Mouse (Mus musculus) adrenal gland (tissue): ENCODE measurements around the gene Lefty2.
"Not testable (repeated sequence)": the region's sequence is repeated elsewhere in the genome, so short reads cannot be mapped to it uniquely, and the experiment has no call there.

ENCODE experiments used
- intact Hi-C: fragments of 180-260 bp; cut with DNase I; formaldehyde crosslinking; loops from one replicate; pipeline ENCODE4 v1.15.1; 2025

Gene Lefty2

GRCm38 (mm10) chr1:180931106-180931505, 38.2 kb downstream of the Lefty2 start:
- intact Hi-C loops: no loop called here

DNA sequence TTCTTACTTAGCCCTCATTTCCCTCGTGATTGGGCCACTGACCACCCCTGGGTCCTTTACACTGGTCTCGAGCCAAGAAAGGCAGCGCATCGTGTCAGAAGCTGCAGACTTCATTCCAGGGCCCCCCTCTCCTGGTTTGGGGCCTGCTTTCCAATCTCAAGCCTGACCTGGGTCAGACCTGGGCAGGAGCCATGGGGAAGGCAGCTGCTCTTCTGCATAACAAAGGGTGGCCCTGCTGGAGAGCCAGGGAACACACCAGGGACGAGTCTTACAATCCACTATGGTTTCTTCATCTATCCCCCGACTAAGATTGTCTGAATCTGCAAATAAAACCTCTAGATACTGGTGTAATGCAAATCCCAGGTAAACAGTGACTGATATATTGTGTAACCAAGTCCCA, 40.8 kb downstream of the Lefty2 start:
- intact Hi-C loops: no loop called here

- intact Hi-C loops: no loop called here
Observed at GRCm38 (mm10) chr1:180934467-180935419, 41.8 kb downstream of the Lefty2 start, which contains the start of gene Lefty1. Gene Lefty1 (plus strand): TSS chr1:180935022.

DNA sequence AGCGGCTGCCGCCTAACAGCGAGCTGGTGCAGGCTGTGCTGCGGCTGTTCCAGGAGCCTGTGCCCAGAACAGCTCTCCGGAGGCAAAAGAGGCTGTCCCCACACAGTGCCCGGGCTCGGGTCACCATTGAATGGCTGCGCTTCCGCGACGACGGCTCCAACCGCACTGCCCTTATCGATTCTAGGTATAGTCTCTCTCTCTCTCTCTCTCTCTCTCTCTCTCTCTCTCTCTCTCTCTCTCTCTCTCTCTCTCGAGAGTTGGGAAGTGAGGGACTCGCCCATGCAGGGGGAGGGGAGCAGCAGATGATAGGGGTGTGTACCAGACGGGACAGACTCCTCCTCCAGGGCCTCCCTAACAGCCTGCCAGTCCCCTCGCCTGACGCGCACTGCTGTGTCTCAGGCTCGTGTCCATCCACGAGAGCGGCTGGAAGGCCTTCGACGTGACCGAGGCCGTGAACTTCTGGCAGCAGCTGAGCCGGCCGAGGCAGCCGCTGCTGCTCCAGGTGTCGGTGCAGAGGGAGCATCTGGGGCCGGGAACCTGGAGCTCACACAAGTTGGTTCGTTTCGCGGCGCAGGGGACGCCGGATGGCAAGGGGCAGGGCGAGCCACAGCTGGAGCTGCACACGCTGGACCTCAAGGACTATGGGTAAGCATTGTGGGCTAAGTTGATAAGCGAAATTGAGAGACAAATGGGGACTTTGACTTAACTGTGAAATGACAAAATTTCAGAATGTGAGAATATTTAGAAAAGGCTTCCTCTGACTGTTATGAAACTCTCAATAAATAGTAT, 43.9 kb downstream of the Lefty2 start:
- intact Hi-C loops: not testable (repeated sequence)

DNA sequence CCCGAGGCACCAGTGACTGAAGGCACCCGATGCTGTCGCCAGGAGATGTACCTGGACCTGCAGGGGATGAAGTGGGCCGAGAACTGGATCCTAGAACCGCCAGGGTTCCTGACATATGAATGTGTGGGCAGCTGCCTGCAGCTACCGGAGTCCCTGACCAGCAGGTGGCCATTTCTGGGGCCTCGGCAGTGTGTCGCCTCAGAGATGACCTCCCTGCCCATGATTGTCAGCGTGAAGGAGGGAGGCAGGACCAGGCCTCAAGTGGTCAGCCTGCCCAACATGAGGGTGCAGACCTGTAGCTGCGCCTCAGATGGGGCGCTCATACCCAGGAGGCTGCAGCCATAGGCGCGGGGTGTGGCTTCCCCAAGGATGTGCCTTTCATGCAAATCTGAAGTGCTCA, 44.7 kb downstream of the Lefty2 start:
- intact Hi-C loops: not testable (repeated sequence)

GRCm38 (mm10) chr1:180938781-180939180, 45.9 kb downstream of the Lefty2 start:
- intact Hi-C loops: not testable (repeated sequence)

DNA sequence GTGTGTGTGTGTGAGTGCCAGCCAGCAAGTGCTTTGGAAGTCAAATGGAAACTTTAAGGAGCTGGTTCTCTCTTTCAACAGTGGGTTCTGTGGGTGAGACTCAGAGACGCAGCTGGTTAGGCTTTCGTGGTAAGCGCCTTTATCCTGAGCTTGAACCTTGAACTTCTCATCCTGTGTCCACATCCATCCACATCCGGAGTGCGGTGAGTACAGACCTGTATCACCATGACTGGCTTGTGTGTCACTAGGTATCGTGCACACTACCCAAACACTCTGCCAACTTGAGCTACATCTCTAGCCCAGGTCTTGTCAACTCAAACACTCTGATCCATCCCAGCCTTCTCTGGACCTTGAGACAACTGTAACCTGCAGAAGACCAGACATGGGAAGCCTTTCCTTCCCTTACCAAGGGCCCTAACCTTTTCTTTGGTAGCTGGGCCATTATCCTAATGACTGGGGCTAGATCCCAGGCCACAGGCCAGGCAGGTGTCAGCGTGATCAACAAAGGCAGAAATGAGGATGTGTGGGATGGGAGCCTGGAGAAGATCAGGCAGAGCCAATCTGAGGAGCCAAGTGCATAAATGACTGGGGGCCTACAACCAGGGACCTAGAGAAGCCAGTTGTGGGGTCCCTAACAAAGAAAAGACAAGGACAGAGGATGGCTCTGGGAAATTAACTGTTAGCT, 48.0 kb downstream of the Lefty2 start:
- intact Hi-C loops: no loop called here

DNA sequence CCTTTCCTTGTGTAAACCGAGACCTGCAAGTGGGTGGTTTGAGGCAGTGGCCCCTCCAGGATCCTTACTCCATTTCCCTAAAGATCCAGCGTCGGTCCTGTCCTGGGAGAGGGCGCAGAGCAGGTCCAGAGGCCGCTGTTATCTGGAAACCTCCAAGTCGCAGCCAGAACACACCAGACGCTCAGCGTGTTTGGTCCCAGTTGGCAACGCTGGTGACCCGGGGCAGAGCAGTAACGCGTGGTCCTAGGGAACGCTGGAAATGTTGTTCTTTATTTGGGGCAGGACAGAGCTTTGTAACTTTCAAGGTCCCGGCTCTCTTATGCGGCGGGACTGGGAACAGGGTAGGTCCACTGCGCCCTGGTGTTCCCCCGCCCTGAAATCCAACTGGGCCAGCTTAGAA, 48.8 kb downstream of the Lefty2 start:
- intact Hi-C loops: no loop called here

DNA sequence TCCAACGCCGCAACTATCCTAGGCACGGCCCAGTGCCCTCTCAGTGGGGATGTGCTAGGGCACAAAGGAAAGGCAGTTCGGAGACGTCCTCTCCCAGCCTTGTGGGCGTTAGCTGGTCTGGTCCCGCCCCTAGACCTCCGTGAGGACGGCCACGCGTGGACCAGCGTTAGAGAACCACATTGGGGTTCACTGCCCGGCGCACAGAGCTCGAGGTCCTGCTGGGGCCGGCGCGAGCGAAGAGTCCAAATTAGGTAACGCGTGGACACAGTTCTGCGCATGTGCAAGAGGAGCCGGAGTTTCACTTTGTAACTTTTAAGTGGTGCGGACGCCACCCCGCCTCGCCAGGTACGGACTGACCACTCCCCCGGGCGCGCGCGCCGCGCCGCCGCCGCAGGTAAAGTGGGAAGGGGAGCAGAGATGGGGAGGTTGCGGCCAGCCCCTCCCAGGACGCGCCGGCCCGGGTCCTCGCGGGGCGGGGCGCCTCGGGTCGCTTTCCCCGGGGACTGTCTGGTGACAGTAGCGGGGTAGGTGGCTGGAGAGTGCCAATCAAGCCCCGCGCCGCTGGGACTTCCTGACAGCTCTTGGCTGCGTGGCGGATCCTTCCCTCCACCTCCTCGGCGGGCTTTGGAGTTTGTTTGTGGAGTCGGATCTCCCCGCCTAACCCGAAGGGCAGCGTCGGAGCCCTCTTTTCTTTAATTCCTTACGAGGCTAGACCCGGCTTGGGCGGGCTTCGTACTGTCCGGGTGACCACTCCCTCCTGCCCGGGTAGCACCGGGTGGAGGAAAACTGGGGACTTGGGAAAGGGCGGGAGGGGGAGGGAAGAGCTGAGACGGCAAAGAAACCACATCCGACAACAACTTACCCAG, 49.5 kb downstream of the Lefty2 start, which contains the start of gene Tmem63a:
Gene Tmem63a, plus strand, starts transcription at position 179 of the 866 bp plus-strand sequence.
- intact Hi-C loops: no loop called here

DNA sequence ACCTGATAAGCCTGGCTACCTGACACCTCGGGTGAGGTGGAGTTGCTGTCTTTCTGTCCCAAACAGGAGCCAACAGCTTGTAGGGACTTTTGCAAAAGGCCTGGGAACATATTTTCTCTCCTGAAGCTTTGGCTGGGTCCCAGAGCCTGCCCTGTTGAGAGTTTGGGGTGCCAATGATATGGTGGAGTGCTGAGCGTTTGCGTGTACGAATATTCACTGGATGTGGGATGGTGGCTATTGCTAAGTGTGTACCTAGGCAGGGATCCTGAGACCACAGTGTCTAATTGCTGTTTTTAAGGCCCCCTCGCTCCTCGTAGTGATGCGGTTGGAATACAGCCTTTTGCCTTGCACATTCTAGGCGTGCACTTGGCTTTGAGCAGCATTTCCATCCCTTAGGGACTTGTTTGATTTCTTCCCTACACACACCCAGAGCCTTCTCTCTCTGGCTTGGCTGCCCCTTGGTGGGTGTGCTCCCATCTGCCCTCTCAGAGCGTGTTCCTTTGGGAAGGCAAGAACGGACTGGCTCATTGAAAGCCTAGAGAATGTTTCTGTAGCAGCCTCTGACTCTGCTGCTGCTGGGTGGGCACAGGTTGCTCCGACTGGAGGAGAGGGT, 50.2 kb downstream of the Lefty2 start:
- intact Hi-C loops: no loop called here

DNA sequence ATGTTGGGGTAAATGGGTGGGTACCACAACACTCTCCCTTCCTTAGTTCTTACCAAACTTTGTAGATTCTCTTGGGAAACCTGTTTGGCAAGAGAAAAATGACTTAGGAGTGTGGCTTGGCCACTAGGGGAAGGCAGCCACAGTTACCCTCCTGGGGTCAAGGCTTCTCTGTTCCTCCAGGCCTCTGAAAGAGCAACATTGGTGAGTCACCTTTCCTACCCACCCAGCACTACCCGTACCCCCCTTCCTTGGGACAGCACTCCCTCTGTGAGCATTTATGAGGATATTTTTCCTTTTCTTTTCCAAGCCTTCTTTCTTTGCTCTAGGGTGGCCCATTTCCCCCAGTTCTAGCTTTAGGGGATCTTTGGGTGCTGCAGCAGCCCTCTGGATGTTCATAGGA, 51.0 kb downstream of the Lefty2 start:
- intact Hi-C loops: no loop called here

DNA sequence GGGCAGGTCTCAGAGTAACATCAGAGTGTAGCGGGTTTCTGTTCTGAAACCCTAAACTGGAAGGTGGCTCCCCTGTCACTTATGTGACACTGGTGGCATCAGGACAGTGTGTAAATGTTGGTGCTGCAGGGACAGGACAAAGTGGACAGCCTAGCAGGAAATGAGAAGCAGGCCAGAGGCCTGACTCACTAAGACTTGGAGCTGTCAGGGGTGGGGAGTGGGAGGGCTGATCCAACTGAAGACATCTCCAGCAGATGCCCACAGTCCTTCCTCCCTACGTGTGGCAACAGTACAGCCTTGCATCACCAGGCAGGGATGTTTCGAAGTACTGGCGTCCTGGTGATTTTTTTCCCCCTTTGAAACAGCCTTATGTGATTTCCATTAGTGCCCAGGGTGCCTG, 51.6 kb downstream of the Lefty2 start:
- intact Hi-C loops: no loop called here

DNA sequence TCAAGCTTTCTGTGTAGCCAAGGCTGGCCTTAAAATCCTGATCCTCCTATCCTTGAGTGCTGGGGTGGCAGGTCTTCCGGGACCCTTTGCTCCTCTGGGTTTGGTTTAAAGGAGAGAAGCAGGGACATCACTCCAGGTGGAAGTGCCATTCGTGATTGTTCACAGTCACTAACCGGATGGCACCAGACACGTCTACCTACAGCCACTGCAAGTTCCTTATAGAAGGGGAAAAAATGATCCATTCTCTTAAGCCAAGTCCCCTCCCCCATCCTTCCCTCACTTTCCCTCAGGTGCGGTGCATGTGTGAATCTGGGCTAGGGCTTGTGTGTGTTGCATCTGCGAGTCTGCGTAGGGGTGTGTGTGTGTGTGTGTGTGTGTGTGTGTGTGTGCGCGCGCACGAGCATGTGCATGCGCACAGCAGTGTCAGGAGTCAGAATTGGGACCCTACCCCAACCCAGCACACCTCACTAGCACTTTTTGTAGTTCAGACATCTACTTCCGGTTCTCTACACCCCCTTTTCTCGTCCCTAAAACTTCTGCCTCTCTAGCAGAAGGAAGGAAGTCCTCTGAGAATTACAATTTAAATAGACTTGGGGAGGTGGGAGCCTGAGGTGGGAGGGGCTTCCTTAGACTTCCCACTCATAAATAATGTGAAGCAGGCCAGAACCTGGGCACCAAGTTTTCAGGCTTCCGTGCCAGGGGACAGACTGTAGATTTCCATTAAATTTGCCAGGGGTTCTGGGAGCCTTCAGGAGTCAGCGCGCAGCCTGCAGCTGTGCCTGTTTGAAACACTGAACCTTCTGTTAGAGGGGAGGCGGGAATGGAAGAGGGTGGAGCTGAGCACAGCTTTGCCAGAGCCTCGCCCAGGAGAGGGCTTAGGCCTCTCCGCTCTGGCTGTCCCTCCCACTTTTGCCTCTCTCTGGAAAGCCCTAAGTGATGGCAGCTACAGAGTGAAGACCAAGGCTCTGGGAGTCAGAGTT, 52.4 kb downstream of the Lefty2 start:
- intact Hi-C loops: no loop called here

- intact Hi-C loops: no loop called here
Observed at GRCm38 (mm10) chr1:180946448-180946847, 53.5 kb downstream of the Lefty2 start.
